Mouse (Mus musculus): ENCODE measurements around the gene Arl14.
A peak's percentile ranks its signal among the peaks of the same experiment; 100 is the strongest.

The Arl14 gene

DNA sequence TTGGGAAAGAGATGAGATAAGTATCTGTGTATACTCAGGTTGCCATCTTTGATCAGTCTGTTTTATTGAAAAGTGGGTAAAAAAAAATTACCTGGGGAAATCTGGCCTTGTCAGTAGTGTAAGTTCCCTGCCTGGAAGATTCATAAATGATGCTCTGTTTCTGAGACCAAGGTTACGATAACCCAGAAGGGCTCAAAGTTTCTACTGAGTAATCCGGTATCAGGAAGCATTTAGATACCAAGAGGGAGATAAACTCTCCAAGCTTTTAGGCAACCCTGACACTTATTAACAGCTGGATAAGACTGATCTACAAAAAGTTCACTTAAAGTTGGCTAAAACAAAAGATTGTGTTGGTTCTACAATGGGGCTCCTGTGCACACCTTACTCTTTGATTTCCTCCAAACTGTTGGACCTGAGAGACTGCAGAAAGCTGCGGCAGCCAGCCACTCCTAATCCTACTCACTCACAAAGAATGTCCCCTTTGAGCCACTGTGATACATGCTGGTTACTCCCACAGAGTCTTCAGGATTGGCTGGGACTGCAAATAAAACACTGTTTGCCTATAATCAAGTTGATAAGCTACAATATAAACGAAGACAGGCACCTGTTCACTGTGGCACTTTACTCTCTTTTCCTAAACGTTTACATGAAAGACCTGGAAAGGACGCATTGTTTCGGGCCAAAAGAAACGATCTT lies at the start of gene Arl14:
Arl14 (plus strand) TSS at position 614 of the 696 bp plus-strand sequence.
- no peak for DNase-seq (ENCODE audit: low spot score in 2 of 2)

DNA sequence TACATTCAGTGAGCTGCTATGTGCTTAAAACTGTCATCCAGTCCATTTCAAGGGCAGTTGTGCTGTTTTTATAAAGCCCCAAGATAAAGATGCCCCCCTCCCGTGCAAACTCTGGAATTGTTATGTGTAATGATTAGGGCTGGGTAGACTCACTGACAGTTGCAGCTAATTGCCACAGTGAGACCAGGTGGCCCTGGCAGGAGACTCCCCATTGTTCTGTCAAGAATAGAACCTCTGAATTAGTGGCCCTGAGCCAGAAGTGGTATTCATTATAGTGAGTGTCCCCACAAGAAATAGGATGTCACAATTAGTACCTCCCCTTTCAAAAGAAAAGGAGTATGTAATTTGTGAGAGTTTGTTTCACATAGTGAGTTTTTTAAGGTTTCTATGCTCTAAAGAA lies 47.0 kb upstream of the Arl14 start:
- DNase-seq (ENCODE audit: low spot score in 2 of 2): no peak

GRCm38 (mm10) chr3:69177168-69177797 lies 44.9 kb upstream of the Arl14 start:
- DNase-seq (ENCODE audit: low spot score in 2 of 2): no peak

GRCm38 (mm10) chr3:69177914-69178313 lies 44.3 kb upstream of the Arl14 start:
- DNase-seq (ENCODE audit: low spot score in 2 of 2): no peak

DNA sequence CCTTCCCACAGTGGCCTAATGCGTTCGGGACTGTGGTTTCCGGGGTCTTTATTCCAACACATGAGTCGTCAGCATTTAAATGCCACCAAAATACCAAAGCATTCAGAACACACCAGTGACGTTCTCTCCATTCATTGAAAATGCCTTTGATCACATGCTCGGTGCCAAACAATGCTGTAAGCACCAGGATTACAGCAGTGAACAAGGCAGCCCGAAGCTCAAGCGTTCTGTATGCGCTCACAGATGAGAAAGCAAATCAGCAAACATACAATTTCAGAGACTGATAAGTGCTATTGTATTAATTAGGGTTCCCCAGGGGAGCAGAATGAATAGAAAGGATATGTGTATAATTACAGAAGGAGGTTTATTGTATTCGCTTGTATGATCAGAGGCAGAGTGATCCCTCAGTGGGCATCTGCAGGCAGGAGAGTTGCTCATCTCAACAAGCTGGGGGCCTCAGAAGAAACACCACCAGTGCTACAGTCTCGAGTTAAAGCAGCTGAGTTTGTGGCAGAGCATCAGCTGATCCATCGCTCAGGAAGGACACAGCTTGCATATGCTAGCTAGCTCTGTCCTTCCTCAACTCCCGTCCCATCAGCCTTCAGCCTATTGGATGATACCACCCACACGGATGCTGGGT lies 43.7 kb upstream of the Arl14 start:
- DNase-seq (ENCODE audit: low spot score in 2 of 2): no peak

GRCm38 (mm10) chr3:69181531-69181930 lies 40.7 kb upstream of the Arl14 start:
- DNase-seq (ENCODE audit: low spot score in 2 of 2): no peak

DNA sequence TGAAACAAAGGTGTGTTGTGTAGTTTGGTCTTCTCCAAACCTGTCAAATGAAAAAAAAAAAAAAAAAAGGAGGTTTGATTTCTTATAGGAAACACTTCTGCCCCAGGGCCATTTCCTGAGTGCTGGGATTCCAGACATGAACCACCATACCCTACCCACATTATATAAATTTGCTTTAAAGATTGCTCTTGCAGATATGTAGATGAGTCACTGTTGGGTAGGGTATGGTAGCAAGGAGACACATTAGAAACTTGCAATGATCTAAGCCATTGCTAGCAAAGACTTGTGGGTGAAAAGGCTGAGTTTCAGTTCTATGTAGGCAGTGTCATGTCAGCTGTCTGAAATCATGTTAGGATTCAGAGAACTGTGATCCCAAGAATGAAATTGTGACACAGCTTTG lies 40.0 kb upstream of the Arl14 start:
- DNase-seq (ENCODE audit: low spot score in 2 of 2): no peak

DNA sequence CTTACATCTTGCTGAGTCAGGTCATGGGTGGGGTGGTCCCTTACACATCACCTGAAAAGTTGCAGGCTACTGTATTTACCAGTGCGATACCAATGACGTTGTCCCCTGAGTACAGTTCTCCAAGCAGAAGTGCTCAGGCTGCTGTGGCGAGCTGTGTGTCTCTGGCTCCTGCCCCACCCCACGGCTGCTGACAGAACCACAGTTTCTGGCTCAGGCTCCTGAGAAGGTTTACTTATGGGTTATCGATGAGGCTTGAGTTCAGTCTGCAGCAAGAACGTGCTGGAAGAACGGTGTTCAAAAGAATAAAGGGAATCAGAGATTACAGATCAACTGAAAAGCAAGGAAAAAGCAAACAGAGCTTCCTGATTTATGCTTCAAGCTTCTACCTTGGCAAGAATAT lies 37.0 kb upstream of the Arl14 start:
- no peak for DNase-seq (ENCODE audit: low spot score in 2 of 2)

GRCm38 (mm10) chr3:69186031-69186430 lies 36.2 kb upstream of the Arl14 start:
- DNase-seq (ENCODE audit: low spot score in 2 of 2): no peak

GRCm38 (mm10) chr3:69186643-69187042 lies 35.6 kb upstream of the Arl14 start:
- DNase-seq (ENCODE audit: low spot score in 2 of 2): peak in 1 of 2 experiments; percentile 26

DNA sequence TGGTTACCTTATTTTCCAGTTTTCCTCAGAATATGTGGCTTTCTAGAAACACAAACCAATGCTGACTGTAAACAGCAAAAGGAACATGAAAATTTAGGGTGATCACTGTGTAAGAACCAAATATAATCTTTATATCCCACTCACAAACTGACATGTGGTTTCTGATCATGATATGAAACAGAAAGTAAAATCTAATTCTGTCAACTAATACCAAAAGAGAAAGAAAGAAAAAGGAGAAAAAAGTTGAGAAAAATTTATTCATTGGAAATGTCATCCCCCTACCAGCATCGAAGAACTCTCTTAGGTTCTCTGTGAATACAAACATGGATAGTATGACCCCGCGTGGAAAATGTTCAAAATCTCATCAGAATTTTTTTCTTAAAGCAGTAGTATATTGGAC lies 29.2 kb upstream of the Arl14 start:
- DNase-seq (ENCODE audit: low spot score in 2 of 2): no peak

DNA sequence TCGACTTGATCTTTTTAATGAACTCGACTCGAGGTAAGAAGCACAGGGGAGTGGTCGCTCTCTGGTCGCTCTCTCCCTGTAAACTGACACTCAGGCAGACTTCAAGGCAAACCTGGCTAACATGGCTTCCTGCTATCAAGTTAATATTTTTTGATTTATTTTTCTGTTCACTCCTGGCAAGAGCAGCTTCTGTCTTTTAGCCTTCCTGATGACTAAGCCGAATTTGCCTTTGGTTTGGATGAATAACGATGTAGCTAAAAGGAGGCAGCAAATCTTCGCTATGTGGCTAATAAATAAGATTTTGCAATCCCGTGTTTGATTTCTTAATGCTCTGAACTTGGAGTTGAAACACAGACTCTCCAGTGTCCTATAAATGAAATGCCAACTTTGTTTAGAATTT lies 27.7 kb upstream of the Arl14 start:
- DNase-seq (ENCODE audit: low spot score in 2 of 2): no peak

- no peak for DNase-seq (ENCODE audit: low spot score in 2 of 2)
Measured at GRCm38 (mm10) chr3:69195251-69195650, 27.0 kb upstream of the Arl14 start.

DNA sequence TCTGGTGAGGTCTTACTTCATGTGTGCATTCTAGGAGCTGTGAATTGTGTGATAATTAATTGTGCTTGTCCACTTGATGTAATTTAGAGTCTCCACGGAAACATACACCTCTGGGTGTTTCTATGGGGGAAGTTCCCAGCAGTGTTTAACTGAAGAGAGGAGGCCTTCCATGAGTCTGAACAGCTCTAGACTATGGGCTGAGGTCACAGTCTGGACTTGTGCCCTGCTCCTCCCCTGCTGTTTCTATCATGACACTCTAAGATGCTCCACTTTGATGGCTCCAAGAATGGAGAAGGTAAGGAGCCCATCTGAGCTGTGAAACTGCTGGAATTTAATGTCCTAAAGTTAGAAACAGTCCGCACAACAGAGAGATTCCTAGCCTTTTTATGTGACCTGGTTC lies 24.1 kb upstream of the Arl14 start:
- DNase-seq (ENCODE audit: low spot score in 2 of 2): no peak

DNA sequence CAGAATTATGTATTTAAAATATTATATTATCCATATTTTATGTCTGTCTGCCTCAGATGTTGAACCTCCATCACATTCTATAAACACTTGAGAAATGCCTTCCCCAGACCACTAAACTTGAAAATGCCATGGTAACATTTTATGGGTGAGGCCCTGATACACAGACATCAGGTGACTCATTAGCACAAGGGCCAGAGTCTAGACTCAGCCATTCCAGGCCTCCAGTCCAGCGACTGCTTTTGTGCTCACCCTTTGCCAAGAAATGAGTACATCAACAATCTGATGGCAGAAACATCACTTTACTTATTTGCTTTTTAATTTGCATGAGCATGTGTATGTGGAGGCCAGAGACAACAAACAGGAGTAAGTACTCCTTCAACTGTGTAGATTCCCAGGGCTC lies 22.0 kb upstream of the Arl14 start:
- DNase-seq (ENCODE audit: low spot score in 2 of 2): no peak

DNA sequence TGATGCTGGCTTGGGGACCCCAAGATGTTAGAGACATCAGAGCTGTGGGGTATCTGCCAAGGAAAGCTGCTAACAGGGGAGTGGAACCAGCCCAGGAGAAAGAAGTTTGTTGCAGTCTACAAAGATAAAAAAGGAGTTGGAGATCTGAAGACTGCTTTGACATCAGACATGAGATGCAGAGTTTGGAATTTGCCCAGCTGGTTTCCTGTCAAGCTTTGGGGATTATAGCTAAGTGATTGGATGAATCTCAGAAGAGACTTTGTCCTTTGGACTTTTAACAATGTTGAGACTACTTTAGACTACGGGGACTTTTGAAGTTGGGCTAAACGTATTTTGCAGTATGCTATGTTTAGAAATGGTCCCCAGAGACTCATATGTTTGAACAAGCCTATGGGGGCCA lies 21.0 kb upstream of the Arl14 start:
- DNase-seq (ENCODE audit: low spot score in 2 of 2): no peak

GRCm38 (mm10) chr3:69202876-69203275 lies 19.3 kb upstream of the Arl14 start:
- DNase-seq (ENCODE audit: low spot score in 2 of 2): no peak

DNA sequence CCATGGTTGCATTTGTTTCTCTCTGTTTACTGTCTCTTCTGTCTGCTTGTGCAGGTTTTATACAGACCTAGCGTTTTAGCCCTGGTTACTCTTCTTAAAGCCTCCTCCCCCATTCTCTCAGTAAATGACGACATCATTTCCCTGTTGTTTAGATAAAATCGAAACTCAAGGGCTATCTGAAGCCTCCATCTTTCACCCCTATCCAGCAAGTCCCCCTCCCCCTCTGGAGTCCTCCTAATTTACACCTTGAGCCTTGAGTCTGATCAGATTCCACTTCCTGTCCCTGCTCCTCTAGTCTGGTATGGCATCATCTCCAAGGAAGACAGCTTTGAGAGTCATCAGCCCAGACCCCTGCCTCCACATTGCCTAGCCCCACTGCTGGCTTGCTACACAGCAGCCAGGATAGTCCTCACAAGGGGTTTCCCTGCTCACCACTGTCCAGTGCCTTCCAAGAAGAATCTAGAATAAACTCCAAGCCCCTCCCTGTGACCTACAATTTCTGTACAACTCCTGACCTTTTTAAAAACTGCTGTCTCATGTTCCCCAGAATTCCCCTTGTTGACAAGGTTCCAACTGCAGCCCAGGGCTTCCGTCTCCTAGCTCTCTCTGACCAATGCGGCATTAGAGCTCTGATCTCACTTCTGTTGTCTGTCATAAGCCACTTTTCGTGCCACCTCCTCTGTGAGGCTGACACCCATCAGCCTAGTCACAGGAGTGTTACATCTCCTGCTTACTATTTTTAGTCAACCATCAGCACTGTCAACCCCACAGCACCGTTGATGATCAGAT lies 16.8 kb upstream of the Arl14 start:
- DNase-seq (ENCODE audit: low spot score in 2 of 2): no peak

DNA sequence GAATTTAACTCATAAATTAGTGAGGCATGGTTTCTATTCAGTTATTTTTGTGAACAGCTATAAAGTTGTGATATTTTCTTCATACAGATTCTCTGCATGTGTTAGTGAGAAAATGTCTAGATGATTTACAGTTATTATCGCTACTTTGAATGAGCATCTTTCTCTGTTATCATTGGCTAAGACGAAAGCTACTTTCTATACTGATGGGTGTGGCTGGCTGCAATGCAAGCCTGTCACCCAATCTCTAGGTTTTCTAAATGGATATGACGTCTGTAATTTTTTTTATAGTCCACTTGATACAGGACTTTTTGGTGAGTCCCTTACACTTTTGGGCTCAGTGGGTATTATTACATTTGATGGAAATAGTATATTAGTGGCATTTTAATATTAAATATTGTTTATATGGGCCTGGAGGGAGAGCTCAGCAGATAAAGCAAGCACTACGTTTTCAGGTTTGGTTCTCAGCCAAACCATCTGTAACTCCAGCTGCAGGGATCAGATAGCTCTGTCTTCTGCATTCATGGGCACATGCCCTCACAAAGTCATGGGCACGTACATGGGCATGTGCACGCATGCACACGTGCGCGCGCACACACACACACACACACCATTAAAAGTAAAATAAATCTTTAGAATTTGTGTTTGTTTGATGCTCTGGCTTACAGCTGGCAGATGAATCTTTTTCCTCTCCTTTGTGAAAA lies 15.9 kb upstream of the Arl14 start:
- no peak for DNase-seq (ENCODE audit: low spot score in 2 of 2)

GRCm38 (mm10) chr3:69208441-69209309 lies 13.5 kb upstream of the Arl14 start:
- DNase-seq (ENCODE audit: low spot score in 2 of 2): no peak

DNA sequence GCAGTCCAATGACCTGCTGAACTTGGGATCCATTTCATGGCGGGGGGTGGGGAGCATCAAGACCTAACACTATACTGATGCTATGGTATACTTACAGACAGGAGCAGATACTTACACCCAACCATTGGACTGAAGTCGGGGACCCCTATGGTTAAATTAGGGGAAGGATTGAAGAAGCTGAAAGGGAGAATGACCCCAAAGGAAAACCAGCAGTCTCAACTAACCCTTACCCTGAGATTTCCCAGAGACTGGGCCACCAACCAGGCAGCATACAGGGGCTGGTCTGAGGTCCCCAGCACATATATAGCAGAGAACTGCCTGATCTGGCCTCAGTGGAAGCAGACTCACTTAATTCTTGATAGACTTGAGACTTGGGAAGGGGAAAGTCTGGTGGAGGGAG lies 10.0 kb upstream of the Arl14 start:
- DNase-seq (ENCODE audit: low spot score in 2 of 2): no peak

Measured in right cerebral cortex, adult 2 months (tissue).